Mouse (Mus musculus) ES-Bruce4 (cell line): ENCODE measurements around the gene Pam. TPM values are rescaled to one million over a fixed set of nuclear protein-coding genes. Genes with fewer than 3 reads are reported as not detected.

Experiments used
- H3K27ac ChIP-seq: 2 replicates; pipeline ENCODE4 v1.5.1; 2012; ENCODE audit warnings: low read length, inconsistent platforms; ENCODE audit not compliant: insufficient read depth
- H3K27me3 ChIP-seq: 2 replicates; pipeline ENCODE4 v1.6.1; 2012; ENCODE audit warnings: mild to moderate bottlenecking, low read length, inconsistent platforms; ENCODE audit not compliant: control insufficient read depth, poor library complexity, insufficient read depth, severe bottlenecking
- H3K36me3 ChIP-seq: 2 replicates; pipeline ENCODE4 v1.6.1; 2012; ENCODE audit warnings: inconsistent platforms, mild to moderate bottlenecking, low read length, moderate library complexity; ENCODE audit not compliant: control insufficient read depth, poor library complexity, insufficient read depth, severe bottlenecking
- H3K4me1 ChIP-seq: one replicate; pipeline ENCODE4 v1.8.1; 2011; ENCODE audit warnings: low read length; ENCODE audit not compliant: control insufficient read depth, insufficient read depth
- H3K4me3 ChIP-seq: 2 replicates; pipeline ENCODE4 v1.5.1; 2011; ENCODE audit warnings: low read depth, mild to moderate bottlenecking, low read length
- H3K9ac ChIP-seq: 2 replicates; pipeline ENCODE4 v1.6.1; 2012; ENCODE audit warnings: low read depth, mild to moderate bottlenecking, inconsistent platforms; ENCODE audit not compliant: poor library complexity, severe bottlenecking
- H3K9me3 ChIP-seq: replicated peaks from 2 replicates; pipeline ENCODE4 v1.6.1; 2012; ENCODE audit warnings: mild to moderate bottlenecking, low read length, inconsistent platforms; ENCODE audit not compliant: control insufficient read depth, poor library complexity, insufficient read depth, severe bottlenecking
- CTCF ChIP-seq: IDR thresholded peaks from one replicate; pipeline ENCODE4 v1.8.1; 2011; ENCODE audit warnings: low read depth, low read length
- EP300 ChIP-seq: IDR thresholded peaks from 2 replicates; pipeline ENCODE4 v1.6.1; 2011; ENCODE audit warnings: low read depth, low read length; ENCODE audit not compliant: insufficient read depth
- POLR2A ChIP-seq: IDR thresholded peaks from one replicate; pipeline ENCODE4 v1.8.1; 2011; ENCODE audit warnings: low read length; ENCODE audit not compliant: insufficient read depth
- polyA plus RNA-seq: library from polyadenylated mRNA; stranded (reverse); fragments of >200 nt; gene quantifications from 2 replicates; pipeline ENCODE4 v1.2.4, GENCODE M21; 2011; ENCODE audit warnings: low read depth; ENCODE audit not compliant: missing spikeins, insufficient read depth, insufficient read length

Gene Pam
- polyA plus RNA-seq, 1 experiment, result 17.8 TPM

DNA sequence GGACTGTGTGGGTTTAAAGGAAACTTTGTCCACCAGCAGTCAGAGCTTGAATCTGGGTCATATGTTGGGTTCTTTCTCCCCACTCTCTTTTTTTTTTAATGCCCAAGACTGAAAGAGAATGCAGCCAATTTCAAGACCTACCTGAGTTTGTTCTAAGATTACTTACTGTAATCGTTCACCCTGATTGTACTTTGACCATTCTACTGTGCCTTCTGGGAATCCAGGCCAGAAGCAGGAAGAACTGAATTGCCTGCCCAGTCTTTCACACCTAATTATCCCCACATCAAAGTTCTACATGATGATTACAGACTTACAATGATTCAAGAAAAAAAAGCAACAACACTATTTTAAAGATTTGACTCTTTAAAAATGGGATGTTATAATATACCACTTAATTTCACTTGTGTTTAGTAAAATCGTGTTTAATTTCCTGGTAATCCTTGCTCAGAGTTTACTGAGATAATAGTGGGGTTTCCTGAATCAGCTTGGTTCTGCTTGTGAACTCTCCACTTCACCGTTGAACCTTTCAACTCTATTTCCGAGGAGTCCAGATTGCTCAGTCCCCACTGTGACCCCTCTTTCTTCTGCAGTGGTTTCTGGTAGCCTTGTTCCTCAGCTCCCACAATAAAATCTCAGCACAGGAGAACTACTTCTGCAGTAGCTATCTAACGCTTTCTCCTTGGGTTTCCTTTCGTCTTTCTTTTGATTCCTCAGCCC is 69.4 kb downstream of the Pam start:
- no peak overlapping the region for H3K4me3 ChIP-seq
- no peak overlapping the region for H3K27ac ChIP-seq
- no peak overlapping the region for H3K9ac ChIP-seq
- no peaks in the 10 kb centered on the region for H3K9me3 ChIP-seq
- no peaks in the 10 kb centered on the region for H3K36me3 ChIP-seq
- H3K27me3 ChIP-seq, result no peaks in the 10 kb centered on the region
- no peak for TF ChIP-seq EP300
- TF ChIP-seq POLR2A, result no peak
- TF ChIP-seq CTCF, result no peak
- no peaks in the 10 kb centered on the region for H3K4me1 ChIP-seq

DNA sequence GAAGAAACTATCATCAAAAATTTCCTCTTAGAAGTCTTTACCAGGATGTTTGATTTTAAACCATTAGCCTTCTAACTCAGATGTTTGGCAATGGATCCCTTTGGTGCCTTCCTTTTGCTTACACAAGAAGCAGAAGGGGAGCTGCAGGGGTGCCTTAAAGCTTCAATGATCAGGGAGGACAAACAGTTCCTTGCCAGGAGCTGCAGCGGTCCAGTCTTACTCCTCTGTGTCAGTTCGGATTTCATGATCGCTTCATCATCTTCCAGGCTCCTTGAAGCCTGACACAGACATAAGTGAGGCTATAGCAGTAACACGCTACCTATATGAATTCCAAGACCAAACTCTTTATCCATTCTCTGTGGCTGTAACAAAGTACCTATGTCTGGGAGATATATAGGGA is 71.6 kb downstream of the Pam start:
- H3K27me3 ChIP-seq, result no peaks in the 10 kb centered on the region
- TF ChIP-seq POLR2A (no peak), EP300 (no peak), CTCF (no peak)
- no peaks in the 10 kb centered on the region for H3K9me3 ChIP-seq
- no peak overlapping the region for H3K4me3 ChIP-seq
- H3K36me3 ChIP-seq, result no peaks in the 10 kb centered on the region
- no peak overlapping the region for H3K9ac ChIP-seq
- no peak overlapping the region for H3K27ac ChIP-seq
- H3K4me1 ChIP-seq, result no peaks in the 10 kb centered on the region

DNA sequence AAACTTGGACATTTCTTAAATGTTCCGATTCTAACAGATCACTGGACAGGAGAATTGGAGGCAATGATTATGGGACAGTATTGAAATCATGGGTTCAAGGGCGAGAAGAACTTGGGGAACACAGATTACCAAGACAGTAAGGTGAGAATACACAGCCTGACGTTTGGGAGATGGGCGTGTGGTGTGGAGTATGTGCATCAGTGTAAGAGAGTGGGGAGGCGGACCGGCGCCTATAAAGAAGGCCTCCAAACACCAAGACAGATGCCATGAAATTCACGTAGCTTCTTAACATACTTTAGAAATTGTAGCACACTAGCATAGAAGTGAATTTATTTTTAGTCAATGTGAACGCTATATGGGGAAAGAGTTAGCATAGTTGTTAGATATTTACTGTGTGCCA is 76.5 kb downstream of the Pam start:
- no peaks in the 10 kb centered on the region for H3K4me1 ChIP-seq
- H3K9me3 ChIP-seq, result no peaks in the 10 kb centered on the region
- H3K27ac ChIP-seq, result no peak overlapping the region
- no peak overlapping the region for H3K4me3 ChIP-seq
- H3K9ac ChIP-seq, result no peak overlapping the region
- H3K27me3 ChIP-seq, result no peaks in the 10 kb centered on the region
- no peak for TF ChIP-seq CTCF
- TF ChIP-seq POLR2A, result no peak
- TF ChIP-seq EP300, result no peak
- no peaks in the 10 kb centered on the region for H3K36me3 ChIP-seq

DNA sequence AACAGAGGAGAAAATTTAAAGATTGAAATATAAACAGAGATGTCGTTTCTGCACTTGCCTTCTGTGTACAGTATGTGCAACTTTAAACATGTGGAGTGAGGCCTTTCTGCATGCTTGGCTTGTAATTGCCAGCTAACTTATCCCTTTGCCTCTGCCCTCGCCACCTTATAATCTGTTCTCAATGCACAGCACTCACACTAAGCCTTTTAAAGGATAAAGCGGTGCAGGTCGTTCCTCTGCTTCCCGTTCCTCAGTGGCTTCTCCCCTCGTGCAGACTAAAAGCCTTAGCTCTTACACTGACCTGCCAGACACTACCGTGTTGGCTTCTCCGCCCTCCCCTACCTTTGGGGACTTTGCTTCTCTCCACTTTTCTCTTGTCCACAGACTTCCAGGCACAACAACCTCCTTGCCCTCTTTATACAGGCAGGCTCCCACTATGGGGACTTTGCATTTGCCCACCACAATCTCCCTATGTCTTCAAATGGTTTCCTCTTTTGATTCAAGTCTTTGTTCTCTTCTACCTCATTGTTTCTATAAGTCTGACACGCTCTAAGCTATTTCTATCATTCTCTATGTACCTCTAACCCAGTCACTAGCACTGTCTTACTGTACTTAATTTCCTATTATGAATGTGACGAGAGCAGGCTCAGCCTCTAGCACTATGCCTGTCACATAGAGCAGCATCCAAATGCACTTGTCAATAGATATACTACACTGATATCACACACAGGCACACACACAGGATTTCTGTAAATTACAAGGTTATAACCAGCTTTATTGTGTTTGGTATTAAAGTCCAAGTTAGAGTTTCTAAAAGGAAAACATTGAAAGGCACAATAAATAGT is 79.2 kb downstream of the Pam start:
- H3K27ac ChIP-seq, result no peak overlapping the region

DNA sequence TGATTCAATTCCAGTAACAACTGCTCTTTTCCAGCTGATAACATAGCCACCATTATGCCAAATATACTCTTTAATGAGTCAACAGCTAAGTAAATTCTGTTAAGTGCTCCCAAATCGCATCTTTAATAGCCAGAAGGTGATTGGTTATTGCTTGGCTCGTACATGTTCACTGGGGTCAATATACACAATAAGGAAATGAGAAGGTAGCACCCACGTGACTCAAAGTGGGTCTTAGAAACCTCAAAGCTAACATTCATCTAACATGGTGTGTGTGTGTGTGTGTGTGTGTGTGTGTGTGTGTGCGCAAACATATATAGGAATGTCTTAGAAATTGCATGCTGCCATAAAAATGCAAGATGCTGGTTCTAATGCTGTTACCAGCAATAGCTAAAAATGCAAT is 79.9 kb downstream of the Pam start:
- TF ChIP-seq CTCF, result no peak
- TF ChIP-seq EP300, result no peak
- no peak for TF ChIP-seq POLR2A
- Histone ChIP-seq H3K9me3 (no peaks in the 10 kb centered on the region), H3K27ac (no peak overlapping the region)

More for the DNA sequence above, 79.2 kb downstream of the Pam start:
- Histone ChIP-seq H3K9me3 (no peaks in the 10 kb centered on the region), H3K36me3 (no peaks in the 10 kb centered on the region), H3K4me1 (no peaks in the 10 kb centered on the region), H3K27me3 (no peaks in the 10 kb centered on the region), H3K4me3 (no peak overlapping the region), H3K9ac (no peak overlapping the region)
- TF ChIP-seq EP300 (no peak), POLR2A (no peak), CTCF (no peak)

DNA sequence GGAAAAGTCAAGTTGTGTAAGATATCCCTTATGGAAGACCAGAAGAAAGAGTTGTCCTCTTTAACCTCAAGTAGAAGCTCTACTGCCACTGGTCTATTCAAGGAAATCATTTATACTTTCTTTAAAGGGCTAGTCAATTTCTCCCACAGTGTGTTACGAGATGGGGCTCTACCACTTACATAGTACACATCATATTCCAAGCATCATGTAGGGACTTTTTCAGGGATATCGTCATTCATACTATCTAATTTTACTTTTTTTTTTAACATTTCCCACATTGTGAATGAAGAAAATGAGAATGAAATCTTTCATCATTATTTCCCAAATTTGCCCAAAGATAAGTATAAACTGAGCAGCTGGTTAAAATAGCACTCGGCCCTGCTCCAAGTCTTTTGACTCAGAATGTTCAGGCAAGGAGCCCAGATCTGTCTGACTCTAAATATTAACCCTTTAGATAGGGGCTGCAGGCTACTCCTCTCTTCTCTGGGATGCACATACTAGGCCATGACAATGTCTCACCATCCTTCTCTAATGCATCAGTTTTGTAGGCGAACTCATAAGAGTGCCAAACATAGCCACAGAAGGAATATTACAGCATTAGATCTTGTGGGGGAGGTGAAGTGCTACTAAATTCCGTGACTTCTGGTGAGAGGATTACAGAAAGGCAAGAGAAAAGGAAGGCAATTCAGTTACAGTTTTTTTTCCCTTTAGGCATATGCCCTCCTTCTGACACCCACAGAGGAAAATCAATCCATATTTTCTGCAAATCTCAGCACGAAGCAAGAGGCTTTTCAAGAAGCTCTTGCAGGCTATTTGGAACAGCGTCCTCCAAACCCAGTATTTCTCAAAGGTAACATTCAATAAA is 92.7 kb downstream of the Pam start:
- TF ChIP-seq POLR2A, result no peak
- TF ChIP-seq EP300, result no peak
- no peak for TF ChIP-seq CTCF
- Histone ChIP-seq H3K9me3 (no peaks in the 10 kb centered on the region), H3K27me3 (no peaks in the 10 kb centered on the region), H3K36me3 (no peaks in the 10 kb centered on the region), H3K4me3 (no peak overlapping the region), H3K4me1 (no peaks in the 10 kb centered on the region), H3K27ac (no peak overlapping the region), H3K9ac (no peak overlapping the region)

More for the DNA sequence above, 79.9 kb downstream of the Pam start:
- Histone ChIP-seq H3K36me3 (no peaks in the 10 kb centered on the region), H3K27me3 (no peaks in the 10 kb centered on the region), H3K9ac (no peak overlapping the region), H3K4me1 (no peaks in the 10 kb centered on the region), H3K4me3 (no peak overlapping the region)
